Mouse (Mus musculus) T-helper 1 cell (primary cell): ENCODE results near the gene Slc13a4.

Experiments used
- in situ Hi-C: fragments of 300-600 bp; cut with MboI, MseI; formaldehyde crosslinking; loops from one replicate; pipeline ENCODE4 v1.15.1; 2025; ENCODE audit warnings: high pct_unique_total_duplicates

Slc13a4 gene

GRCm38 (mm10) chr6:35308037-35308436 is at the start of gene Slc13a4:
Gene Slc13a4 (minus strand): TSS chr6:35308131.
- in situ Hi-C loops, result no loop called here

GRCm38 (mm10) chr6:35355320-35355719 is 47.4 kb upstream of the Slc13a4 start:
- in situ Hi-C loops, result no loop called here

GRCm38 (mm10) chr6:35354622-35354998 is 46.7 kb upstream of the Slc13a4 start:
- in situ Hi-C loops, result no loop called here

GRCm38 (mm10) chr6:35353846-35354621 is 46.1 kb upstream of the Slc13a4 start:
- in situ Hi-C loops, result no loop called here

GRCm38 (mm10) chr6:35353416-35353815 is 45.5 kb upstream of the Slc13a4 start:
- in situ Hi-C loops, result no loop called here

GRCm38 (mm10) chr6:35352867-35353266 is 44.9 kb upstream of the Slc13a4 start:
- in situ Hi-C loops, result no loop called here

GRCm38 (mm10) chr6:35351826-35352225 is 43.9 kb upstream of the Slc13a4 start:
- in situ Hi-C loops, result no loop called here

- in situ Hi-C loops, result no loop called here
Observed at GRCm38 (mm10) chr6:35349784-35350183, 41.9 kb upstream of the Slc13a4 start.

GRCm38 (mm10) chr6:35338640-35339039 is 30.7 kb upstream of the Slc13a4 start:
- in situ Hi-C loops, result no loop called here

GRCm38 (mm10) chr6:35337836-35338235 is 29.9 kb upstream of the Slc13a4 start:
- in situ Hi-C loops, result no loop called here

- in situ Hi-C loops, result no loop called here
Observed at GRCm38 (mm10) chr6:35335452-35335851, 27.5 kb upstream of the Slc13a4 start.

- in situ Hi-C loops, result no loop called here
Observed at GRCm38 (mm10) chr6:35334278-35334677, 26.3 kb upstream of the Slc13a4 start.

- in situ Hi-C loops, result no loop called here
Observed at GRCm38 (mm10) chr6:35333632-35334031, 25.7 kb upstream of the Slc13a4 start.

GRCm38 (mm10) chr6:35330834-35331233 is 22.9 kb upstream of the Slc13a4 start:
- in situ Hi-C loops, result no loop called here

- in situ Hi-C loops, result loop anchor here (5.0 kb wide), 1 partner anchor 37 kb away; no protein-coding TSS in a partner anchor
Observed at GRCm38 (mm10) chr6:35329956-35330355, 22.0 kb upstream of the Slc13a4 start.

GRCm38 (mm10) chr6:35326111-35326515 is 18.2 kb upstream of the Slc13a4 start, which contains the start of gene Fam180a:
Gene Fam180a (minus strand): TSS chr6:35326141.
- in situ Hi-C loops, result loop anchor here (5.0 kb wide), 1 partner anchor 41 kb away; no protein-coding TSS in a partner anchor

- in situ Hi-C loops, result no loop called here
Observed at GRCm38 (mm10) chr6:35324306-35324705, 16.4 kb upstream of the Slc13a4 start.

GRCm38 (mm10) chr6:35323046-35323445 is 15.1 kb upstream of the Slc13a4 start:
- in situ Hi-C loops, result no loop called here

GRCm38 (mm10) chr6:35321105-35321504 is 13.2 kb upstream of the Slc13a4 start:
- in situ Hi-C loops, result no loop called here

GRCm38 (mm10) chr6:35319850-35320249 is 11.9 kb upstream of the Slc13a4 start:
- in situ Hi-C loops, result no loop called here

- in situ Hi-C loops, result no loop called here
Observed at GRCm38 (mm10) chr6:35313520-35313919, 5.6 kb upstream of the Slc13a4 start.

- in situ Hi-C loops, result no loop called here
Observed at GRCm38 (mm10) chr6:35309406-35309805, 1.5 kb upstream of the Slc13a4 start.

- in situ Hi-C loops, result no loop called here
Observed at GRCm38 (mm10) chr6:35307136-35307535, 795 bp downstream of the Slc13a4 start.
